Mouse (Mus musculus) stomach, embryonic 14.5 days (tissue): ENCODE data around the gene Bst1. TPM values are rescaled to one million over a fixed set of nuclear protein-coding genes. Genes with fewer than 3 reads are reported as not detected.

Experiments
- ATAC-seq: fragments of 200-750 bp; cut with Nextera tagmentation; 2 replicates; pipeline ENCODE4 v1.8.0; 2017; ENCODE audit warnings: low read depth, moderate TSS enrichment; ENCODE audit not compliant: insufficient number of reproducible peaks, insufficient read depth, low FRiP score
- H3K27ac ChIP-seq: fragments of 300-500 bp; sonication (generic); 2 replicates; pipeline ENCODE4 v1.5.1; 2014; ENCODE audit warnings: mild to moderate bottlenecking, low read length, moderate library complexity, mixed read lengths
- H3K27me3 ChIP-seq: fragments of 300-500 bp; sonication (generic); 2 replicates; pipeline ENCODE4 v1.6.1; 2014; ENCODE audit warnings: low read length, control low read depth, mixed read lengths; ENCODE audit not compliant: control insufficient read depth, insufficient read depth
- H3K36me3 ChIP-seq: fragments of 300-500 bp; sonication (generic); 2 replicates; pipeline ENCODE4 v1.6.1; 2014; ENCODE audit warnings: mild to moderate bottlenecking, control low read depth, low read length, moderate library complexity, mixed read lengths; ENCODE audit not compliant: control insufficient read depth, insufficient read depth
- H3K4me1 ChIP-seq: fragments of 300-500 bp; sonication (generic); 2 replicates; pipeline ENCODE4 v1.6.1; 2014; ENCODE audit warnings: low read length, control low read depth, mixed read lengths; ENCODE audit not compliant: control insufficient read depth, insufficient read depth
- H3K4me2 ChIP-seq: fragments of 300-500 bp; sonication (generic); replicated peaks from 2 replicates; pipeline ENCODE4 v1.6.1; 2014; ENCODE audit warnings: low read depth, low read length, control low read depth
- H3K4me3 ChIP-seq: fragments of 300-500 bp; sonication (generic); 2 replicates; pipeline ENCODE4 v1.5.1; 2014; ENCODE audit warnings: low read depth, low read length, control low read depth
- H3K9ac ChIP-seq: fragments of 300-500 bp; sonication (generic); replicated peaks from 2 replicates; pipeline ENCODE4 v1.6.1; 2014; ENCODE audit warnings: low read depth, mild to moderate bottlenecking, control low read depth, low read length, moderate library complexity, mixed read lengths
- H3K9me3 ChIP-seq: fragments of 300-500 bp; sonication (generic); 2 replicates; pipeline ENCODE4 v1.6.1; 2016; ENCODE audit warnings: low read depth, low read length, control low read depth; ENCODE audit not compliant: control insufficient read depth
- WGBS: fragments of 180-500 bp; shearing (Covaris S2); extraction: QIAGEN DNeasy Blood & Tissue Kit; methylation state at CpG from one replicate; pipeline ENCODE4 v1.1.7; 2014; 5-methylcytosine and 5-hydroxymethylcytosine counted together
- polyA plus RNA-seq: library from polyadenylated mRNA; unstranded; fragments of >200 nt; fragmentation: Nextera tagmentation; extraction: Ambion mirVana; gene quantifications from 2 replicates; pipeline ENCODE4 v1.2.1, GENCODE M21; 2014

Gene Bst1
- polyA plus RNA-seq, 1 experiment from 2014 or later = 0.19 TPM

DNA sequence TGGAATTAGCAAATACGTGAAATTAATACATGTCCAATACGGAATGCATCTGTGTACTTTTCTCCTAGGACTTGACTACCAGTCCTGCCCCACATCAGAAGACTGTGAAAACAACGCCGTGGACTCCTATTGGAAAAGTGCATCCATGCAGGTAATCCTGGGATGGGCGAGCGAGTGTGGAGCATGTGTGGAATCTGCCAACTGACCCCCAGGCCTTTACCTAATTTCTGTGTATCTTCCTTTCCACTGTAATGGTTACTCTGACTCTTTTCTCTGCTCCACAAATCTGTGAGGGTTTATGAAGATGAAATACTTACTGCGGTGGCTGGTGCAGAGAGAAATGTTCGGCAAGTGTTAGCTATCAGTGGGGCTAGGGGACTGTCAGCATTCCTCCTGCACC, 3.5 kb downstream of the Bst1 start:
- Histone ChIP-seq H3K9ac (no peak overlapping the region), H3K4me2 (no peak overlapping the region), H3K27me3 (no peaks in the 10 kb centered on the region), H3K9me3 (no peaks in the 10 kb centered on the region), H3K36me3 (no peaks in the 10 kb centered on the region), H3K4me1 (no peaks in the 10 kb centered on the region), H3K27ac (no peak overlapping the region), H3K4me3 (no peak overlapping the region)
- no peak for ATAC-seq
- WGBS = 89% methylated on average over 8 of the region's 8 CpGs

DNA sequence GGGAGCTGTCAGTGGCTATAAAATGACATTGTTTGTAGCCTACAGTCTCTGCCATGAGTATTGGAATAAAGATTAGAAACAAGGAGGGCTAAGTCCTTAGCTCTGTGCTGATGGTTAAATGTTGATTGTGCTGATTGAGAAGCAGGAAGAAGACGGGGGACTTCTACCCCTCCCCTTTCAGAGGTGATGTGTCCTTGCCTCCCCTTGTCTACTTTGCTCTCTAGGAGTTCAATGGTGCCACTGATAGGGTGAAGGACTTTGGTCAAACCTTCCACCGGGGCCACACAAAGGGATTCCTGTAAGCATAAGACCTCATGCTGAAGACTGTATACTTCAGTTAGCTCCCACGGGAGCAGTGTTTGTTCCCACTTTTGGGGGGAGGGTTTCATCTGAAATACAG, 4.1 kb downstream of the Bst1 start:
- H3K4me3 ChIP-seq = no peak overlapping the region
- no peaks in the 10 kb centered on the region for H3K9me3 ChIP-seq
- H3K9ac ChIP-seq = no peak overlapping the region
- no peaks in the 10 kb centered on the region for H3K27me3 ChIP-seq
- no peak overlapping the region for H3K27ac ChIP-seq
- H3K4me1 ChIP-seq = no peaks in the 10 kb centered on the region
- no peak overlapping the region for H3K4me2 ChIP-seq
- 81% methylated on average over 3 of the region's 3 CpGs for WGBS
- H3K36me3 ChIP-seq = no peaks in the 10 kb centered on the region
- no peak for ATAC-seq

DNA sequence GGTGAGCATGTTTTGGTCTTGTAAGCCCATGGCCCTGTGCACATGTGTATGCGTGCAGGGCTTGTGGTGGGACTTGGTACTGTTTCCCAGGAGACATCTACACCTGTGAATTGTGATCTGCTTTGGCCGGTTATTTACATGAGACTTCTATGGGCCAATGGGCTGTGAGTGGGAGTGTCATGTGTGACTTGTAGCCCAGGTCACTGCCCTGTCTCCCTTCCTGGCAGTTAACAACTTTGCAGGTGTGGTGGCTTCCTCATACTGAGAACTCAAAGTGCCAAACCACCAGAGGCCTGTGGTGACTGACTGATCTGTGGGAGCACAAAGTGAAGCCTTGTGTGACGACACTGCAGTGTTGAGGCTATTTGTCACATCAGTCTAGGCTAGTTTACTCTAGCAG, 5.9 kb downstream of the Bst1 start:
- ATAC-seq = no peak
- Histone ChIP-seq H3K27ac (no peak overlapping the region), H3K9ac (no peak overlapping the region), H3K4me2 (no peak overlapping the region), H3K4me1 (no peaks in the 10 kb centered on the region), H3K9me3 (no peaks in the 10 kb centered on the region), H3K4me3 (no peak overlapping the region), H3K36me3 (no peaks in the 10 kb centered on the region), H3K27me3 (no peaks in the 10 kb centered on the region)
- 79% methylated on average over 3 of the region's 3 CpGs for WGBS

GRCm38 (mm10) chr5:43826883-43827282, 8.2 kb downstream of the Bst1 start:
- Histone ChIP-seq H3K27me3 (no peaks in the 10 kb centered on the region), H3K9me3 (no peaks in the 10 kb centered on the region), H3K9ac (no peak overlapping the region), H3K4me1 (no peaks in the 10 kb centered on the region), H3K36me3 (no peaks in the 10 kb centered on the region), H3K4me2 (no peak overlapping the region), H3K27ac (no peak overlapping the region), H3K4me3 (no peak overlapping the region)
- 90% methylated on average over 2 of the region's 2 CpGs for WGBS
- ATAC-seq = no peak

DNA sequence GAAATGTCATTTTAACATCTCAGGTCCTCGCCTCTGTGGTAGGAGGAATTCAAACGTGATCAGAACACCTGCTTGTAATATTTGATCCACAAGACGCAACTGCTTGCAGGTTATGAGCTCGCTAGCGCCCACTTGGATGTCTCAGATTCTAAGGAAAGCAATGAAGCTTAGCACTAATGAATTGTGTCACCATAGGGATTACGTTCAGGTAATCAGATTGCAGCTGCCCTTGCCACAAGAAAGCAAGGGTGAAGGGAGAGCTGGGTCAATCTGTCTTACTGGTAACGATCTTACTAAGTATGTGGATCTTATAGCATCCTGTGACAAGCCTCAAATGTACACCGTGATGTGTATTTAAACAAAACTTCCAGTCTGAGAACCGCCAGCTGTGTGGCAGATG, 8.7 kb downstream of the Bst1 start:
- WGBS = 44% methylated on average over 9 of the region's 9 CpGs
- no peak for ATAC-seq
- Histone ChIP-seq H3K27ac (no peak overlapping the region), H3K36me3 (no peaks in the 10 kb centered on the region), H3K9me3 (no peaks in the 10 kb centered on the region), H3K9ac (no peak overlapping the region), H3K27me3 (no peaks in the 10 kb centered on the region), H3K4me1 (no peaks in the 10 kb centered on the region), H3K4me2 (no peak overlapping the region), H3K4me3 (no peak overlapping the region)

- 0 out of 2 replicates have a peak, but pooled peaks cover under 1% of the 10 kb centered on the region for H3K4me1 ChIP-seq
- H3K9me3 ChIP-seq = no peaks in the 10 kb centered on the region
- WGBS = 91% methylated on average over 7 of the region's 7 CpGs
- no peak for ATAC-seq
- no peak overlapping the region for H3K27ac ChIP-seq
- no peak overlapping the region for H3K4me2 ChIP-seq
- H3K27me3 ChIP-seq = no peaks in the 10 kb centered on the region
- no peak overlapping the region for H3K4me3 ChIP-seq
- H3K9ac ChIP-seq = no peak overlapping the region
- no peaks in the 10 kb centered on the region for H3K36me3 ChIP-seq
Observed at GRCm38 (mm10) chr5:43836590-43836989, 17.9 kb downstream of the Bst1 start.

DNA sequence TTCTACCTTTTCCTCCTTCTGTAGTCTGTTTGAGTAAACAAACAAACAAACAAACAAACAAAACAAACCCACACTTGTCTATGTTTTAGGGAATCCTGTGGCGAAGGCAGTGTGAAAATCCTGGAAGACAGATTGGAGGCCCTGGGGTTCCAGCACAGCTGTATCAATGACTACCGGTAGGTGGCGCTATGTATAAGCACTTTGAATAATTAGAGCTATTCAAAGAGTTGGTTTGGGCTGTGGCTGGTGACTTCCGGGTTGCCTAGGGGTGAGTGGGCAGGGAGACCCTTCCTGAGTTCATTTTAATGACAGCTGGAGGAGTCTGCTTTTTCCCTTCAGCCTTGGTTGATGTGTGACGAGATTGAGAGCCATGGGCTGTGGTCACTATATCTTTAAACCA, 18.7 kb downstream of the Bst1 start:
- no peaks in the 10 kb centered on the region for H3K27me3 ChIP-seq
- H3K9ac ChIP-seq = no peak overlapping the region
- no peak for ATAC-seq

GRCm38 (mm10) chr5:43841144-43842010, 22.7 kb downstream of the Bst1 start:
- Histone ChIP-seq H3K27me3 (no peaks in the 10 kb centered on the region), H3K9ac (no peak overlapping the region), H3K36me3 (no peaks in the 10 kb centered on the region), H3K9me3 (no peaks in the 10 kb centered on the region), H3K4me3 (no peak overlapping the region), H3K27ac (no peak overlapping the region), H3K4me1 (0 out of 2 replicates have a peak, but pooled peaks cover 2% of the 10 kb centered on the region), H3K4me2 (peak overlapping the region; percentile 7; the same call in 1 of the 2 replicates)
- ATAC-seq = no peak
- WGBS = 41% methylated on average over 11 of the region's 11 CpGs

More for the DNA sequence above, 18.7 kb downstream of the Bst1 start:
- Histone ChIP-seq H3K9me3 (no peaks in the 10 kb centered on the region), H3K36me3 (no peaks in the 10 kb centered on the region), H3K4me1 (0 out of 2 replicates have a peak, but pooled peaks cover 2% of the 10 kb centered on the region), H3K27ac (no peak overlapping the region), H3K4me2 (no peak overlapping the region), H3K4me3 (no peak overlapping the region)
- 45% methylated on average over 5 of the region's 5 CpGs for WGBS

- Histone ChIP-seq H3K4me2 (peak overlapping the region; percentile 7; the same call in 1 of the 2 replicates), H3K9ac (no peak overlapping the region), H3K9me3 (no peaks in the 10 kb centered on the region), H3K4me3 (no peak overlapping the region), H3K27me3 (no peaks in the 10 kb centered on the region), H3K4me1 (0 out of 2 replicates have a peak, but pooled peaks cover 2% of the 10 kb centered on the region), H3K27ac (no peak overlapping the region), H3K36me3 (no peaks in the 10 kb centered on the region)
- WGBS = 77% methylated on average over 5 of the region's 5 CpGs
- ATAC-seq = no peak
Observed at GRCm38 (mm10) chr5:43842011-43842285, 23.3 kb downstream of the Bst1 start.
